Mouse (Mus musculus): ENCODE measurements around the gene Stk38l. TPM values are rescaled to one million over a fixed set of nuclear protein-coding genes. Genes with fewer than 3 reads are reported as not detected.
A peak's percentile ranks its signal among the peaks of the same experiment; 100 is the strongest.
"Not testable (repeated sequence)": the region's sequence is repeated elsewhere in the genome, so short reads cannot be mapped to it uniquely, and the experiment has no call there.

Gene Stk38l
- total RNA-seq, 1 experiment from 2014 or later: 2.9 TPM

DNA sequence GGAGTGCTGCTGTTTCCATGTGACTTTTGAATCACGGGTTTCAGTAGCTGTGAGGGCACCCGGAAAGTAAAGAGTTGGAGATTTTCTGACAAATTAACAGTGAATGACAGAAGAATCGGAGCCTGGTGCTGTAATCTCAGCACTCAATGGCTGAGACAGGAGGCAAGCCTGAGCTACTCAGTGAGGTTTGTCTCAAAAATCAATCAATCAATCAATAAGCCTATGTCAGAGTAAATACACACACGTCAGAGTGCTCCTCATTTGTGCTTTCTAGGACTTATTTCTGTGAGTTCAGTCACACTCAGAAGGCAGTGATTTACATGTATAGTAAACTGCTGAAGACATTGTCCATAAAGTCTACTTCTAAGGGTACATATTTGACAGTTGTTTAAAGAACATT lies 40.5 kb downstream of the Stk38l start:
- no peak for ATAC-seq (replicated peaks; ENCODE audit: low read depth, poor library complexity, severe bottlenecking)

DNA sequence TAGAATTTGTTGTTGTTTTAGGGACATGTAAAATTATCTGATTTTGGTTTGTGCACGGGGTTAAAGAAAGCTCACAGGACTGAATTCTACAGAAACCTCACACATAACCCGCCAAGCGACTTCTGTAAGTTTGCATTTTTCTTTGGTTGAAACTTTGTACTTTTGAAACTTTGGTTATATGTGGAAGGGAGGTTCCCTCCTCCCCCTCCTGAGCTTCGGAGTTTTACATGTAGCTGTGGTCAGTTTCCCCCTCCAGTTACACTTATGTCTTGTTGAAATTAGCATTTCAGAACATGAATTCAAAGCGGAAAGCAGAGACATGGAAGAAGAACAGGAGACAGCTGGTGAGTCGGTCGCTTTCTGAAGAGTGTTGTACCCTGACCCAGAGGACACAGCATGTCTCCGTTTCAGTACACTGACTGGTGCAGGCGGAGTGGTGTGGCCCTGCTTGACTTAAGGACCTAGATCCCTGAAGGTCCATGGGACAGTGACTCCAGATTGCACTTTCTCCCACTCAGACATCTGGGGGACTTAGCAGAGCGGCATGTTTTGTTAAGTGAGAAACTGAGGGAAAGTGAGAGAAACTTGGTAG lies 44.1 kb downstream of the Stk38l start:
- ATAC-seq (replicated peaks; ENCODE audit: low read depth, poor library complexity, severe bottlenecking): no peak

DNA sequence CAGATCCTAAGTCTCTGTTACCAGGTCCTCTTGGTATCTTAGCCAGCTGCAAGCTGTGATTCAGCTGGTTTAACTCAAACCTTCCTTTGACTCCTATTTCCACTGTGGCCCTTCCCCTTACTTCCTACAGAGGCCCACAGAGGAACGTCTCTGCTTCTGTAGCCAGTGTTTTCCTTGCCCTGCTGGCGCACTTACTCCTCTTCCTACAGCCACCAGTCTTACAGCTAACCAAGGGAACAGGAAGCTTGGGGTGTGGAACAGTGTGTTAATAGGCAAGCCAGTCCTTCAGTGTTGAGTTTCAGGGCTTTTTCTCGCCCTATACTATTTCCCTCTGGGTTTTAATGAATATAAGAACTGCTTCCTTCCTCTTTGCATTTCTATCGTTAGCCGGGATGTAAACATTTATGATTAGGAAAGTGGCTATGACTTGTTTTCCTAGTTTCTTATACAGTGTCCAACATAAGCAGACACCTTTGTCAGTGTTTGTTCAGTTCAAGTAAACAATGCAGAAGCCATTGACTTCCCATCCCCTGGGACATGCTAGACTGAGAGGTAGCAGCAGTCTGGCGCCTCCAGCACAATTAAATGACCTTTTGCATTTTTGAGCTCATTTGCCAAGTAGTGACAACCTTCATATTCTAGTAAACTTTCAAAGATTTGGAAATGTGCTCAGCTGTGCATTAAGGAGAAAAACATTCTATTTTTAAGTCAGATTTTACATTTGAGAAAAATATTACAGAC lies 45.4 kb downstream of the Stk38l start:
- peak; percentile 57 for ATAC-seq (replicated peaks; ENCODE audit: low read depth, poor library complexity, severe bottlenecking)

DNA sequence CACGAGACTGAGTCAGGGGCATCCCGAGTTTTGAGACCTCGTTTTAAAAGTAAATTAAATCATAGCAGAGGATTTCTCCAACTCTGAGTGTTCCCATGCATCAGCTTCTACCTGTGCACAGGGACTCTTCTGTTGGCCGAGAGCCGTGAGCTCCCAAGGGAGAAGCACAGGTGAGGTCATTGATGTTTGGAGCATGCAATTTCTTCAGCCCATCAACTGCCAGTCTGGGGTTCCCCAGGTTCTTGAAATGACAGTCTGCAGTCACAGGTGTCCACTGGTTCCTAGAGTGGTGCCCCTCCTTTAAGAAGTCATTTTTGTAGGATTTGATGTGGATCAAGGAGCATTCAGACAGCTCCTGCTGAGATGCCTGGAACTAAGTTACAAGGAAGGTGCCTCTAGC lies 46.0 kb downstream of the Stk38l start:
- ATAC-seq (replicated peaks; ENCODE audit: low read depth, poor library complexity, severe bottlenecking): no peak

DNA sequence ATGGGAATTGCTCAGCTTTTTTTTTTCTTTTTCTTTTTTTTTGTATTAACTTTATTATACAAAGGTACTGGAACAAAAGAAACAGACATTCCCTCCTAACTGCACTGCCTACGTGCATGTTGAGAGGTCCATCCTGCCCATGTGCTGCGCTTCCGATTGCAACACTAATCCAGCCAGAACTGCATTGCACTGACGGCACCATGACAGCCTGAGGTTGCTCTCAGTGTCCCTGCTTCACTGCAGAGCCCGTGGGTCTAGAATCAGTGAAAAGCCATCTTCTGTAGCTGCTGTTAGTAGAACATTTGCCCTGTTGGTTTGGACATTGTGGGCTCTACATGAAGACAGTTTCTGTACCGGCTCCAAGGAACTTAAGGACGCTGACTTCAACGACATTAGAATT lies 51.1 kb downstream of the Stk38l start:
- not testable (repeated sequence) for ATAC-seq (replicated peaks; ENCODE audit: low read depth, poor library complexity, severe bottlenecking)

DNA sequence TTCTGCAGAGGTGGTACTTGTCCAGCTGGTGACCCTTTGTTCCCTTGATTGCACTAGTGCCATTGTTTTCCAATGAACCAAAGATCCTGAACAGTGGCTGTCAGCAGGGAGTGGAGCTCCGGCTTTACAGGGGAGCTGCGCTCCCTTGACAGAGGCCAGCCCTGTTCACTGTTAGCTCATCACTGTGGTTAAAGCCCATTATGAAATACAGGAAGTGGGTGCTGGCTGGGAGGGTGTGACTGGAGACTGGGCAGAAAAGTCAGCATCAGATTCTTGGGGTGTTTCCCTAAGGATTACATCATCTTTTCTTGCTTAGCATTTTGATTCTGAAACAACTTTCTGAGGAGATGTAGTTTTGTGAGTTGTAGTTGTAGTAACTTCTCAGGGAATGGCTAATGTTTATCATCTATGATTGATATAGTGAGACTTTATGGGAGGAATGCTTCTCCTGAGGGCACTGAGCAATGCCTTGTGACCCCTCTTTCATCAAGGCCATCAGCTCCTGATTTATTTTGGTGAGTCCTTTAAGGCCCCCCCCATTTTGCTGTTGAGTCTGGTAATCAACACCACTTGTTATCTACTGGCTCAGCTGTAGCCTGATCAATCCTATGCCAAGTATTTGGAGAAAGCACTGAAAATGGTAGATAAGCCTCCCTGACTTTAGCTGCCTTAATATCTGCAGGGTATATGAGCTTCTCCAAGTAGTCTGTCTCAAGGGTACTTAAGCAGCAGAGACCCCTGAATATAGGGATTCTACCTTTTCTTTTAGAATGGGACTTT lies 52.0 kb downstream of the Stk38l start:
- ATAC-seq (replicated peaks; ENCODE audit: low read depth, poor library complexity, severe bottlenecking): peak; percentile 99

DNA sequence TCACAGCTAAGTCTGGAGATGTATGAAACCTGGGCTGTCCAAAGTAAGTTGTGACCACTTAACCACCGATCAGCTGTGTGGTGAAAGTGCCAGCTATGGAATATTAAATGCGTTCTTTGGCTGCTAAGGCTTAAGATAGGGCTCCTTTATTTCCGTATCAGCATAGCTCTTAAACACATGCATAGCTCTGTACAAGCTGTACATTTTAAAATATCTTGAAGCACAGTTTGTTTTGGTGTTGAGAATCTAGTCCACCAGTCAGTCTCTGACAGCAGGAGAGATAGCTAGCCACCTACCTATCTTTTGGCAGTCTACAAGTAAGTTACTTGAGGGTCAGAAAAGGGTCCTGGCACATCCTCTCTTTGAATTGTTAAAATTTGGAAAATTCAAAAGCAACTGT lies 53.3 kb downstream of the Stk38l start:
- no peak for ATAC-seq (replicated peaks; ENCODE audit: low read depth, poor library complexity, severe bottlenecking)

DNA sequence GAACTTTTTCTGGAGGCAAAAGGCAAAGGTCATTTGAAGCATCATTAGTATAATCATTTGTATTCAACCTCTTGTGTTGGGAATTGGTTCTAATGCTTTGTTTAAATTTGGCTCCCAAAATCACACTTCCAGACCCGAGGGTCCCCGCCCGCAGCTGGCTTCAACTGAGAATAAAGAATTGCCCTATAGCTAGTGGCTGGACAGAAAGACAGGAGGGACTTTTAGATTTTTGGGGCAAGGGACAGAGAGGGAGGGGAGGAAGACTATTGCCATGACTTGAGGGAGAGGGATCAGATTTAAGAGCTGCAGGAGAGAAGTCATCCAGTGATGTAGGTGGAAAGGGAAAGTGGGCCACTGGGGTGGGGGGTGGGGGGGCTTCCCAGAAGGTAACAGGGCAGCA lies 56.8 kb downstream of the Stk38l start:
- no peak for ATAC-seq (replicated peaks; ENCODE audit: low read depth, poor library complexity, severe bottlenecking)

DNA sequence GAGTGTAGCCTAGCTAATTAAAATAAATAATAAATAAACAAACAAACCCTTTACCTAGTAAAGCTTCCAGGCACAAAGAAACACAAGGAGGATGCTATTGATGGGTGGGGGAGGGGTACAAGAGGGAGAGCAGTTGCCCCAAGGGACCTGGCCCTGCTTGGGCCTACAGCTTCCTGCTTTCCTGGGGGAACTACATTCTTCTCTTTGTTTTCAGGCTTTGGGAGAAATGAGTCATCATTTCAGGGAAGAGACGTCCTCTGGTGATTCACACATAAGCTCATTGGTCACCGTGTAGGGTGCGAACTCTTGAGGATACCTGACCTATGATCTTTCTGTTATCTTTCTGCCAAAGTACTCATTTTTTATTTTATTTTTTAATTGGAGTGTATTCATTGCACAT lies 68.7 kb downstream of the Stk38l start:
- no peak for ATAC-seq (replicated peaks; ENCODE audit: low read depth, poor library complexity, severe bottlenecking)

DNA sequence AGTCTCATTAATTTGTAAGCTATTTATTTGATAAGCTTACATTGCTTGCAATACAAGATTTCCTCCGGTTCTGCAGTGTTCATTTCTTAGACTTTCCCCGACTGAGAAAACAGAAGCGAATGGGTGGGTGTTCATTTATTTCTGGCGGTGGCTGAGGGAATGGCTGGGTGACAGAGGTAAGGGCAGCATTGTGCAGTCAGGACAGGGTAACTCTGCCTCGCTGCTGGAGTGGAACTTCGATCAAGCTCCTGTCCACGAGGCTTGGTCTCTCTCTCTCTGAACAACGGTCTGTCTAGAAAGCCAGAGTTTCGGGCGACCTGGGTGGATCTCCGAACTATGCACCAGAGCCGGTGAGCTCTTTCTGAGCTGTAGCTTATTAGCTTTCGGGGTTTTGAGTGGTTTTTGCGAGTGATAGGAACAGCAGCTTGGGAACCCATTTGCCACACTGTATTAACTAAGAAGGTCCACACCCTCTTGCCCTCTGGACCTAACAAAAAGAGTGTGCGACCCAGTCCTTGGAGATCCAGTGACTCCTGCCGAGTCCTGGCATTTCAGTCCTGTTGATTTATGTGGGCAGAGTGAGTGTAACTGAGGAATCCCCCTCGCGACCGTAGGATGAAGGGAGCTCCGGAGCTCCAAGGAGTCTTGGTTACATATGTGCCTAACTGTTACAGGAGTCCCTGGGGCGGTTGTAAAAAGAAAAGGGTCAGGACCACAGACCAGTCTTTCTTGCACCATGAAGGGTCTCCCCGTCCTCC lies 70.5 kb downstream of the Stk38l start:
- no peak for ATAC-seq (replicated peaks; ENCODE audit: low read depth, poor library complexity, severe bottlenecking)

DNA sequence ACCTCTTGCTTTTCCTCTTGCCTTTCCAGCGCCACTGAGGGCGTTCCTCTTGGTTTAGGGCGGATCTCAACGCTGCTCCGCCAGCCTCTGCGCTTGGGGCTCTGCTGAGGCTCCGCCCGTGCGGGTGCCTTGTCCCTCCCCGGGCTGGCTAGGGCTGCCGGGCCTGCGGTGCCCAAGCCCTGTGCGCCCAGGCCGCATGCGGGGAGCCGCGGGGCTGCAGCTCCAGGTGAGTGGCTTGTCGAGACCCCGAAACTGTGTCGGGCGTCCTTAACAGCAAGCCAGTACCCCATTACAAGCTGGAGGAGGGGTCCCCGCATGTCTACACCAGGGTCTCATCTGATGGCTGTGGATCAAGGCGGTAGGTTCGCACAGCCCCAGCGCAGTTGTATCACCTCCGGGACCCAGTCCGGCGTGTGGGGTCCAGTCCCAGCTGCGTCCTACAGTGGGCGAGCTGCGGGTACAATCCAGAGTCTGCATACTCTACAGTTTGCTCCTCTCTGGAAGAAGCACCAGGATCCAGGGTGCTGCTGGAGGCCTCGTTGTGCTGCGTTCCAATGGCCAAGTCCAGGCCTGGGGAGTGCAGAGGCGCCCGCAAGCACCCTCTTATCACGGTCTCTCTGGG lies 71.2 kb downstream of the Stk38l start, which contains the start of gene Arntl2:
Arntl2 (plus strand) TSS at position 132 of the 622 bp plus-strand sequence.
- ATAC-seq (replicated peaks; ENCODE audit: low read depth, poor library complexity, severe bottlenecking): peak; percentile 94

DNA sequence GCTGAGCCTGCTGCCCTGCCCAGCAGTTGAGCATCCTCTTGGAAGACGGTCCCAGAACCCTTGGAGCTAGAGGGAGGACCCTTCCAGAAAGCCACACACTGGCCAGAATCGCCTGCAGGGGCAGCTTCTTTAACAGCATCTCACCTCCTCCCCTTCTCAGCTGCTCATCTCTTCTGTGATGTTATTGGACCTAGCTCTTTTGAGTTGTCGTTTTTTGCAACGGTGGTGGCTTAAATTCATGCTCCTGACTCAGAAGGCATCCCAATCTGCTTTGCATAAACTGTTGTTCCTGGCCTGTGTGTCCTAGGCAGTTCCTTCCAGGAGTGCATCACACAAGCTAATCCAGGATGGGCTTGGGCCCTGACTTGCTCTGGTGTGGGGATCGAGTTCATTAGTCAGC lies 72.7 kb downstream of the Stk38l start:
- ATAC-seq (replicated peaks; ENCODE audit: low read depth, poor library complexity, severe bottlenecking): no peak

DNA sequence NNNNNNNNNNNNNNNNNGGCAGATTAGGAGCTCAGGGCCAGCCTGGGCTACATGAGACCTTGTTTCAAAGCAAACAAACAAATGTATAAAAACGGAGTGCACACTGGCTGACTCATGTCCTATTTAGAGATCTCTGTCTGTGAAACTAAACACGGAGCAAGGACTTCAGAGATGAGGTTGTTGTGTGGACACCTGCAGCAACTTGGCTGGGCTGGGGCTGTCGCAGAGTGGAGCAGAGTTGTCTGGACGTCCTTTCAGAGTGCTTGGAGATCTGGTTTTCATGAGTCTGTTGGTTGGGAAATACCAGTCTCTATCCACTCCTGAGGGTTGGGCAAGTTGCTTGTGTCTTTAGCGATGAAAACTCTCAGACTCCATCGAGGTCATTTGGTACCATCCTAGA lies 85.2 kb downstream of the Stk38l start:
- no peak for ATAC-seq (replicated peaks; ENCODE audit: low read depth, poor library complexity, severe bottlenecking)

DNA sequence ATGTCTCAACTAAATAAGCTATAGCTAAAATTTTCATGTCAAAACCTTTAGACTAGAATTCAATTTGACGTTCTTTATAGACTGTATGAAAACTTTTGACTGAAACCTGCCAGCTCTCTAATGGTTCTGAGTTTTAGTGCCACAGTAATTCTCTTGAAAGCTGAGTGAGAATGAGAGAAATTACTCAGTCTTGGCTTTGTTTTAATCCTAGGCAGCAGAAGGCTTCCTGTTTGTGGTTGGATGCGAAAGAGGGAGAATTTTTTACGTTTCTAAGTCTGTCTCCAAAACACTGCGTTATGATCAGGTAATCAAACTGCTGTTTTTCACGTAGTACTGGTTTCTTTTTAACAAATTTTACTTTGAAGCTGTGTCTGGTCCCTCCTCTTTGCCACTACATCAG lies 88.2 kb downstream of the Stk38l start:
- no peak for ATAC-seq (replicated peaks; ENCODE audit: low read depth, poor library complexity, severe bottlenecking)

DNA sequence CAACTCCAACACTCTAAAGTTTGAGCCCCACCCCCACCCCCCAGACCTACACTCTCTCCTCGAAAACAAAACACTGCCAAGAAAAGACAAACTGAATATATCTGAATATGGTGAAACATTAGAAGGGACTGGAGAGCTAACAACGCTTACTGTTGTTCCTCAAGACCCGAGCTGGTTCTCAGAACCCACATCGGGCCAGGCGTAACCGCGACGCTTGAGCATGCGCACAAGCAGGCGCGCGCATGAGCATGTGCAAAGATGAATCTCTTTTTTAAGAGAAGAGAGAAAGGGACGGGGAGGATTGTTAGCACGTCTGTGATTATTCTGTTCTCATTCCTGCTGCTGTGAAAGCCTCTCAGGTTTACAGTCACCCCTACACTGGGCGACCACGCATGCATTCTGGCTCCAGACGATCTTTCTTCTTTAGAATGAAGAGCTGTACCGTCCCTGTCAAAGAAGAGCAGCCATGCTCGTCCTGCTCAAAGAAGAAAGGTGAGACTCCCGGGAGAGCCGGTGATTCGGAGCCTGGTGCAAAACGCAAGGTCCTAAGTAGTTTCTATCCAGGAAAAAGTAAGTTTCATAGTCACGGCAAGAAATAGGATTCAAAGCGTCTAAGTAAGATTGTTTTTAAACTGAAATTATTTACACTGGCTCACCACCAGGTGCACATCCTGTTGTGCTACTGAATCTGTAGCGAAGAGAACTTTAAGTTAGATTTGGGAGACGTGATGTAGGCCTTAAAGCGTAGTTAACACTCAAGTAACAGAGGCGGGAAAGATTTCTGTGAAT lies 95.6 kb downstream of the Stk38l start:
- ATAC-seq (replicated peaks; ENCODE audit: low read depth, poor library complexity, severe bottlenecking): no peak

DNA sequence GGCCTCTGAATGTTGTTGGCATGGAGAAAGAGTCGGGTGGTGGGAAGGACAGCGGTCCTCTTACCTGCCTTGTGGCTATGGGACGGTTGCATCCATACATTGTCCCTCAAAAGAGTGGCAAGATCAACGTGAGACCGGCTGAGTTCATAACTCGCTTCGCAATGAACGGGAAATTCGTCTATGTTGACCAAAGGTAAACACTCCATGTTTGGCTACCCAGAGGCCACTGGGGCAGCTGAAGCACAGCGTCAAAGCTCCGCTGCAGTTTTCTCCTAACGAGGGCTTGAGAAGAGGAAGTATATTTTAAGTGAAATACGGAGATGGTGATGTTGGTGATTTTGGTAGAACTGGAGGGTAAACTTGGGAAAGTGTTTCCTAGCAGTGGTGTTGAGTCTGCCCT lies 97.2 kb downstream of the Stk38l start:
- ATAC-seq (replicated peaks; ENCODE audit: low read depth, poor library complexity, severe bottlenecking): no peak

DNA sequence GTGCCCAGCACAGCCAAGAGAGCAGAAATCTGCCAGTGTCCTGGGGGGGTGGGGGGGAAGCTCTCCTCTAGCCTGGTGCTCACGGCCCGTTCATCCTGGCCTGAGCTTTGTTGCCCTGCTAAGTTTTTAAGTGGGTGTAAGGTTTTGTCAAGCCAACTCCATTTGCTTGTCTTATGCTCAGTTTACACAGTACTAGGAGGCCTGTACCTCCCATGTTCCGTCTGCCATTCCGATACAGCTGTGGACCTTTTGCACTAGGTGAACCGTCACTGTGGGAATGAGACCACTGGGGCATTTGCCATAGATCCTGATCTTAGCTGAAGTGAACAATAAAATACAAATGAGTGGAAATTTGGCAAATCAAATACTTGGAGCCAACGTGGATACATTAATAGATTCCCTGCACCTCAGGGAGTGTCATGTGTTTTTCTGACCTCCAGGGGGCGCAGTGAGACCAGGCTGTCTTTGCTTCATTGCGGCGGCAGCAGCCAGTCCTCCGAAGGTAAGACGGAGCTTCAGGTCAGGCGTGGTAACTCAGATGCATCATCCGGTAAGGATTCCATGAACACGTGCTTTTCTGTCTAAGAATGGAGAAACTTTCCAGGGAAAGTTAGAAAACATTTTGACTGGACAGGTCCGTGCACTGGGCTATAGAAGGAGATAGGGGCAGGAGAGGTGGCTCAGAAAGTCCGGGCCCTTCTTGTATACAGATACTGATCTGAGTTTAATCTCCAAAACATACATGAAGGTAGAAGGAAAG lies 100.1 kb downstream of the Stk38l start:
- peak; percentile 94 for ATAC-seq (replicated peaks; ENCODE audit: low read depth, poor library complexity, severe bottlenecking)

DNA sequence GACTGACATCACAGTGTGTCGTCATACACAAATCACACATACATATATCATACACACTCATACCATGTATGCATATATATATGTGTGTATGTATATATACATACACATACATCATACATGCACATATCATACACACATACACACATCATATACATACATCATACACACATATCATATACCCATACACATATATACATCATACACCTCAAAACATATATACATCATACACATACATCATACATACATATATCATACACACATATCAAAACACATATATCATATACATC lies 100.6 kb downstream of the Stk38l start:
- no peak for ATAC-seq (replicated peaks; ENCODE audit: low read depth, poor library complexity, severe bottlenecking)

All from common myeloid progenitor, adult 5-6 weeks (primary cell).